Mouse (Mus musculus) megakaryocyte, adult 5-6 weeks (primary cell): ENCODE results near the gene Negr1. TPM values are rescaled to one million over a fixed set of nuclear protein-coding genes. Genes with fewer than 3 reads are reported as not detected.

ENCODE experiments used
- ATAC-seq: 2 replicates; pipeline ENCODE4 v1.8.0; 2016; ENCODE audit warnings: mild to moderate bottlenecking, inconsistent platforms; ENCODE audit not compliant: poor library complexity, severe bottlenecking
- total RNA-seq, 2 experiments: library from RNA; stranded (forward) in 1 of 2; stranded (reverse) in 1 of 2; fragments of 153-499, 151-499 nt in 1 of 2; fragments of 221-1000, 200-1000 nt in 1 of 2; gene quantifications; 2 replicates each; pipeline versions ENCODE4 v1.2.3 to v1.2.4; 2015 to 2017

The Negr1 gene
- total RNA-seq (2015) (0.05 and 0.18 TPM in 2 replicates), total RNA-seq (2017) (0.04 and 0.62 TPM in 2 replicates)

DNA sequence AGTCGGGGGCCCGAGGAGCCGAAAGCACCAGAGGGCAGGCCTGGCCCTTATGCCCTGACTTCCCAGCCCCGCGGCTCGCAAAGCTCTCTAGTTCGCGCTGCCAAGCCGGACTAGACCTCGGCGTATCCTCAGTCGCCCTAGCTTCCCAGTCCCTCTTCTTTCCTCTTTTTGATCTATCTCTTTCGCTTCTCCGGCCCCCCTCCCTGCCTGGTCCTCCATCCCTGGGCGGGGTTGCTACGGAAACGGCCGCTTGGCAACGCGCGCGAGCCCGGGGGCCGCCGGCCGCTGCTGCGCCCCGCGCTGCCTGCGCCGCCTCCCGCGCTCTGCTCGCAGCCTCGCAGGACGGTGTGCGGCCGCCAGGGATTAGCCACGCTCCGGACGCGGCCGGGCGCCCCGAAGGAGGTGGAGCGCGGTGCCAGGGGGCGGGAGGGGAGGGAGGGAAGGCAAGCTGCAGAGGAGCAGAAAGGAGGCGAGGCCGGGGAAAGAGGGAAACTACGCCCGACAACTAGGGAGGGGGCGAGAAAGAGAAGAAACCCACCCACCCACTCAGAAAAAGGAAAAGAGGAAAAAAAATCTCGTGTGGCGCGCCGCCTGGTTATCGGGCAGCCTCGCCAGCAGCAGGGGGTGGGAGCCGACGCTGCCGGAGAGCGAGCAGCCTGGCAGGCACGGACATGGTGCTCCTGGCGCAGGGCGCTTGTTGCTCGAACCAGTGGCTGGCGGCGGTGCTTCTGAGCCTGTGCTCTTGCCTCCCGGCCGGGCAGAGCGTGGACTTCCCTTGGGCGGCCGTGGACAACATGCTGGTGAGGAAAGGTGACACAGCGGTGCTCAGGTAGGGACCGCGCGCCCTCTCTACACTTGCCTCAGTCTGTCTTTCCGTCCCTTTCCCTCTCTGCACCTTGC lies at the start of gene Negr1:
Gene Negr1 (plus strand): TSS at position 271 of the 900 bp plus-strand sequence.
- peak; percentile 55 for ATAC-seq

- no peak for ATAC-seq
Observed at GRCm38 (mm10) chr3:156526461-156526933, 35.1 kb upstream of the Negr1 start.

- no peak for ATAC-seq
Observed at GRCm38 (mm10) chr3:156527231-156527995, 34.2 kb upstream of the Negr1 start.

DNA sequence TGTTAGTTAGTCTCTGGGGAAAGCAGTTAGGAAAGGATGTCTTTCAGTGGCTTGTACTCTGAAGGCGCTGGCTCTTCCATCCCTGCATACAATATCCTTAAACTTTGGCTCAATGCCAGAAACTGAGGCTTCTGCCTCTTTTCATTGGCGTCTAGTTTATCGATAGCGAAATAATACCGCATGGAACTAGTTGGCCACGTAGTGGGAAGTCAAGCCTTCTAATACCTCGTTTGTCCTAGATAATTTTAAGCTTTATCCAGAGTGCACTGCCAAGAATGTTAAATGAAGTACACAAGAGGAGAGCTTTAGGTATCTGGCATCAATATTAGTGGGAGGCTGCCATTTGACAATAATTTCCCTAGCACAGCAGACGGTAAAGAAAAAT lies 2.2 kb upstream of the Negr1 start:
- no peak for ATAC-seq

DNA sequence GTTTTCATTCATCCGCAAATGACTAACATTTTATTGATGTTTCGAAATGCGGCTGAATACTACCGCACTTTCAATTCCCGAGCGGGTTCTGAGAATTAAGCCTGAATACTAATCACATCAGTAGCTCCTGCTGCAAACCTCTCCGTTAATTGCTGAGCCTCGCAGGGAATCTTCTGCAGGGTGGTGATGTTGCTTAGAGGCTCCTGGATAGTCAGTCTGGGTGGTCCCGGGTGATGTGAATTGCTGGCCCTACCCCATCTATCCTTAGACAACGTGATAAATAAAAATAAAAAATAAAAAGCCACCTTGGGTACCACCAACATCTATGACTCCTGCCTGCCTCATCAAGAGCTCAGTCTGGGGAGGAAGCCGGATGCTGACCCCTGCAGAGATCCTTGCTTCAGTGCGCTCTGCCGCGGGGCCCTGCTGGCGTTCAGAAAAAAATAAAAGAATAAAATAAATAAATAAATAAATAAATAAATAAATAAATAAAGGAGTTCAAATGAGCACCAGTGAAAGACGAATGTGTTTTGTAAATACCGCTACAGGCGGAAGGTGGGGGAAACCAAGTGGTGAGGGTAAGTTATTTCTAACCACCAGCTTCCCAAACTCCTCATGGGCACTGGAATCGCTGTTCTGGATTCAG lies 1.6 kb upstream of the Negr1 start:
- no peak for ATAC-seq

- peak; percentile 41 for ATAC-seq
Observed at GRCm38 (mm10) chr3:156560766-156561165, 828 bp upstream of the Negr1 start.

DNA sequence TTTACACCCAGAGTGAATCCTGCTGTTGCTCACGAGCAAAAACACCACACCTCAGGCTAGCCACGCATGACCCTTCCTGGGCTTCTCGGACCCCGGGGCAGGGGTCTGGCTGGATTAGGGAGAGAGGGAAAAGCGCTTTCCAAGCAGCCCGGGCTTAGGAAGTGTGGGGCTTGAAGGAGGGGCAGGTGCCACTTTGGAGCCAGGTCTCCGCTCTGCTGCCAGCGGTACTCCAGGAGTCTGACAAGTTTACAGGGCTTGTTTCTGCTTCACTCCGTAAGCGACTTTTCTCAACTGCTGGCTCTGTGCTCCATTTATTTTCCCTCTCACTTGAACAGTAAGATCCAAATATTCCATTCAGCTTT lies 811 bp downstream of the Negr1 start:
- ATAC-seq, result no peak

- ATAC-seq, result no peak
Observed at GRCm38 (mm10) chr3:156562796-156563195, 1.2 kb downstream of the Negr1 start.

DNA sequence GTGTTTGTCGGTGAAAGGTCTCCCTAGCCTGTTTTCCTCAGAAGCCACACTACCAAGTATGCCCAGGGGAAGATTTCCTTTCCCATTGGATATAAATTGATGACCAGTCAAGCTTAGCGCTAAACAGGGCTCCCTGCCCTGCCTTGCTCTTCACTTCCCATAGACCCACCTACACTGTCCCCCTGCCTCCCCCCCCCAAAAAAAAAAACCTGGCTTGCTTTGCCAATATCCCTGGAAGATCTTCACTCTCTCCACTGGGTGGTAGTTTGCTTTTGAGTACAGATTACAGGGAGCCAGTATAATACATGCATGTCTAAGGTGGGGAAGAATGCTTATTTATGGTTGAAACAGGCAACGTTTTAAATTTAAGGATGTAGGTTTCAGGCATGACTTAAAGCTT lies 1.8 kb downstream of the Negr1 start:
- no peak for ATAC-seq

DNA sequence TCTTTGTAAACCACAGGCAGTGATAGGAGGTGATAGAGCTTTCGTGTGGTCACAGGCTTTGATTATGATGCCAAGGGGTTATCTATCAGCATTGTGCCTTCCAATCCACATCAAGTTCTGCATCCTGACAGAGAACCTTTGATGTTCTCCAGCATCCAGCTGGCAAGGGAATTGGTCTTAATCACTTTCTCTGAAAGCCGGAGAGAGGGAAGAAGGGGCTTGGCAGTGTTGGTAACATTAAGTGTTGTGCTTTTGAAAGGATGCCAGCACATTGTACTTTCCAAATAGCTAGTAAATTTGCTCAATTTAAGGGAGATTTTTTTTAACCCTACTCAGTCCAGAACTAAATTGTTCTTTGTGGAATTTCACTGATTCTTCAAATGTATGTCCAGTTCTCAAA lies 11.9 kb downstream of the Negr1 start:
- ATAC-seq, result no peak

DNA sequence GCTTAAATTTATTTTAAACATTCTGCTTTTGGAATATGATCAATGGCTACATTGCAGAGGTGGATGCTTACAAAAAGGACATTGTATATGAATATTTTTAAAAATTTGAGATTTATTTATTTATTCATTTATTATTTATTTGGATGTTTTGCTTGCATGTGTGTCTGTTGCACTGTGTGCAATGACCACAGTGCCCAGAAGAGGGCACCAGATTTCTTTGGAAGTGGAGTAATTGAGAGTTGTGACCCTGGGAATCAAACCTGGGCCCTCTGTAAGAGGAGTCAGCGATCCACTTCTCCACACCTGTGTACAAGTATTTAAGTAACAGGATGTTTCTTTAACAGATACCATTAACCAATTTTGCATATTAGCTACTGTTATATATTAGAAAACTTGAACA lies 14.7 kb downstream of the Negr1 start:
- ATAC-seq, result no peak

GRCm38 (mm10) chr3:156590612-156591011 lies 29.0 kb downstream of the Negr1 start:
- no peak for ATAC-seq

GRCm38 (mm10) chr3:156591125-156591524 lies 29.5 kb downstream of the Negr1 start:
- ATAC-seq, result no peak

GRCm38 (mm10) chr3:156606846-156607245 lies 45.3 kb downstream of the Negr1 start:
- ATAC-seq, result no peak

DNA sequence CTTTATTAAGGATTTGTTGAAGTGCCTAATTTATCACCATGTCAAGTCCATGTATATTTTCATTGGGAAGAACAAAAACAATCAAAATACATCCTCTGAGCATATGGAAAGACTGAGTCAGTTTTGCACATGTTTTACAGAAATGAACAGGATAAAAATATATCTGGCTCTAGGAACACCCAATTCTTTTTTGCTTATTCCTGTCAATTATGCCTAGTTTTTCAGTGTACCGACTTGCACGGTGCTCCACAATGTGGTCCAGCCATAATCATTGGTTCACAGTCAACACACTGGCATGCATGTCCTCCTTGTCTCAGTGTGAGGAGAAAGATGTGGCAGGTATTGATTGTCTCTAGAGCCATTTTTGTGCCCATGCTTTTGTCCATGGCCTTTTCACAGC lies 58.3 kb downstream of the Negr1 start:
- no peak for ATAC-seq

- no peak for ATAC-seq
Observed at GRCm38 (mm10) chr3:156628594-156628993, 67.0 kb downstream of the Negr1 start.

- no peak for ATAC-seq
Observed at GRCm38 (mm10) chr3:156632942-156633341, 71.3 kb downstream of the Negr1 start.

GRCm38 (mm10) chr3:156639382-156639781 lies 77.8 kb downstream of the Negr1 start:
- no peak for ATAC-seq

- peak; percentile 73 for ATAC-seq
Observed at GRCm38 (mm10) chr3:156643710-156644363, 82.2 kb downstream of the Negr1 start.

- no peak for ATAC-seq
Observed at GRCm38 (mm10) chr3:156648378-156648777, 86.8 kb downstream of the Negr1 start.

DNA sequence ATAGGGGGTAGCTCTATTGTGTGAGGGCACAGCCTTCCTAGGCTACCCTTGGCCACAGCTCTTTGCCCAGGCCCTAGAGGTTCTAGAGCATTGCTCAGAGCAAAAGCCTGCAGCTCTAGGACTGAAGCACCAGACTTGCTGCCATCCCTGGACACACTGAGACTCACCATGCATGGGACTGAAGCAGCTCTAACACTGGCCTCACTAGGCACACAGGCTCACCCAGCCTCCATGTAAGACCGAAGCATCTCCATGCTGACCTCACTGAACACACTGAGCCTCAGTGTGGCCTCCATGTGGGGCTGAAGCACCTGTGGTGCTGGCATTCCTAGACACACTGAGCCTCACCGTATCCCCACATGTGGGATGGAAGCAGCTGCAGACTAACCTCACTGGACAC lies 101.0 kb downstream of the Negr1 start:
- ATAC-seq, result 0 out of 2 replicates have a peak, but pooled peaks have one; percentile 7
